Mouse (Mus musculus) lung, adult 2 months (tissue): ENCODE results near the gene Adamts2. TPM values are rescaled to one million over a fixed set of nuclear protein-coding genes. Genes with fewer than 3 reads are reported as not detected.

Source experiments
- DNase-seq: peaks from one replicate; pipeline ENCODE4 v3.0.0; 2022
- H3K4me1 ChIP-seq: fragments of 200-500 bp; 2 replicates; pipeline ENCODE4 v1.6.1; 2011; ENCODE audit warnings: low read length; ENCODE audit not compliant: control insufficient read depth, insufficient read depth
- H3K4me3 ChIP-seq: fragments of 200-500 bp; replicated peaks from 2 replicates; pipeline ENCODE3; 2011; ENCODE audit warnings: low read depth, mild to moderate bottlenecking, control low read depth, low read length; ENCODE audit errors: extremely low read depth
- CTCF ChIP-seq: fragments of 200-500 bp; IDR thresholded peaks from 2 replicates; pipeline ENCODE4 v1.5.1; 2011; ENCODE audit warnings: mild to moderate bottlenecking, low read length, control low read depth; ENCODE audit not compliant: insufficient read depth
- POLR2A ChIP-seq: fragments of 200-500 bp; IDR thresholded peaks from 2 replicates; pipeline ENCODE4 v1.6.1; 2011; ENCODE audit warnings: low read depth, mild to moderate bottlenecking, control low read depth, low read length, borderline replicate concordance; ENCODE audit errors: extremely low read depth
- WGBS: fragments of 180-500 bp; shearing (Covaris S2); methylation state at CpG from one replicate; pipeline ENCODE4 v1.1.7; 2018; 5-methylcytosine and 5-hydroxymethylcytosine counted together
- polyA plus RNA-seq: library from polyadenylated mRNA; depleted of rRNA; stranded (reverse); fragments of >200 nt; gene quantifications from 2 replicates; pipeline ENCODE4 v1.2.3, GENCODE M21; 2012

The Adamts2 gene
- polyA plus RNA-seq, 1 experiment = 27.4 TPM

DNA sequence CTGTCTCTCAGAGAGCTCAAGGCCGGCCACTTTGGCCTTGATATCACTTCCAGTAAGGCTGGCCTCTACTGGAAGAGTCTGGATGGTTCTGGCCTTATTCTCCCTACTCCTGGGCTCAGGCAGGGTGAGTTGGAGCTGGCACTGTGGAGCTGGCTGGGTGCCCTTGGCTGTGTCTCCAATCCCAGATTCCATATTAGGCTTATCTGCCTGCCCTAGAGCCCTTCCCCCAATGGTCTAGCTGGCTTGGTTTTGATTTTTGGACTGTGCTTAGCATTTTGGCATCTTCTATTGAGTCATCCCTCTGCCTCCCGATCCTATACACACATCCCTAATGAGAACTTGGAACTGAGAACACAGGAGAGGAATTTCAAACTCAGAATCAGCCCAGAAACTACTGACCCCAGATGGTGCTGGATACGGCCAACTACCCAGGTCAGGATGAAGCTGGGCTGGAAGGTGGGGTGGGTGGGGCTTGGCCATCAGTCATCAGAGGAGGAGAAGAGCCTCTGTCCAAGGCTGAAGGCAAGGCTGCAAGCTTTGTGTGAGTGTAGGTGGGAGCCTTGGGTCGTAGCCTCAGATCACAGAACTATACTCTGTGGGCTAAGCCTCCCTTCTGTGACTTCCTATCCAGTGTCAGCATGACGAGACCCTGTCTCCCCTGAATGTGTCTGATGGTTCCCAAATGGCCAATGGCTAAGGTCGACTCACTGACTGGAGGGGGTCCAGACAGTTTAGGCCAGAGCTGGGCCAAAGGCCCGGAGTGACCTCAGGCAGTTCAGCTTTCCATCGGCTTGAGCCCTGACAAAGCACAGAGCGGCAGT lies 67.9 kb downstream of the Adamts2 start:
- TF ChIP-seq POLR2A (no peak), CTCF (no peak)
- peak; percentile 34 for DNase-seq
- H3K4me1 ChIP-seq = no peaks in the 10 kb centered on the region; the same call in 1 of the 2 replicates
- 58% methylated on average over 9 of the region's 9 CpGs for WGBS
- H3K4me3 ChIP-seq = no peak overlapping the region

DNA sequence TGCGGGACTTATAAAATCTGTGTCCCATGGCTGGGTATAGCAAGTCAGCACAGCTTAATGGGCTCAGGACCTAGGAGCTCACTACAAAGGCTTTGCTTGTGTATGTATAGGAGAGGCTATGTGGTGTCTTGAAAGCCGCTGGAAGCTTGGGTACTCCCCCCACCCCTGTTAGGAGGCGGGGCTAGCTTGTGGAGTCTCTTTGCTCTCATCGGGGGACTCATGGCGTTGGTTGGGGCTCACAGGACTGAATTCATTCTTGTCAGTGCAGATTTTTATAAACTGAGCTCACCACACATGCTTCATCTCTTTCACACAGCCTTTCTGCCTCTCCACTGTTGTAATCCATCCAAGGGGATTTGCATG lies 68.5 kb downstream of the Adamts2 start:
- Histone ChIP-seq H3K4me1 (no peaks in the 10 kb centered on the region; the same call in 1 of the 2 replicates), H3K4me3 (no peak overlapping the region)
- TF ChIP-seq CTCF = no peak
- WGBS = 56% methylated on average over 5 of the region's 5 CpGs
- no peak for DNase-seq

DNA sequence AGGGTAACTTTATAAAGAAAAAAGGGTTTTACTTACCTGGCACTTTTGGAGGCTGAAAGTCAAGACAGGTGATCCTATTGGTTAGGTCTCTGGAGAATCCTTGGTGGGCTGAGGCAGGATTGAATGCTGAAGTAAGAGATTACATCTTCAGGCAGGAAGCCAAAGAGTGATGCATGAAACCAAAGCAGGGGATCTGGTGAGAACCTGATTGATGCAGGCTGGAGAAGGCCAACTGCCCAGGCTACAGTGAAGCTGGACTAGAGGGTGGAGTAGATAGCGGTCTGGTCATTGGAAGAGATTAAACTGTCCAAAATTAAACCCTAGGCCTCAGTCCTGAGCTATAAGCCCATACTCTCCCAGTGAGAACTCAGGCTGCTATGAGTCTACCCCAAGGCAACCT lies 69.0 kb downstream of the Adamts2 start:
- TF ChIP-seq CTCF = no peak
- TF ChIP-seq POLR2A = no peak
- DNase-seq = no peak
- H3K4me1 ChIP-seq = no peaks in the 10 kb centered on the region; the same call in 1 of the 2 replicates
- no peak overlapping the region for H3K4me3 ChIP-seq
- 72% methylated on average over 1 of the region's 1 CpGs for WGBS

GRCm38 (mm10) chr11:50671376-50671775 lies 69.5 kb downstream of the Adamts2 start:
- WGBS = 49% methylated on average over 2 of the region's 2 CpGs
- H3K4me1 ChIP-seq = no peaks in the 10 kb centered on the region; the same call in 1 of the 2 replicates
- no peak for DNase-seq
- no peak for TF ChIP-seq POLR2A
- TF ChIP-seq CTCF = no peak
- H3K4me3 ChIP-seq = no peak overlapping the region

DNA sequence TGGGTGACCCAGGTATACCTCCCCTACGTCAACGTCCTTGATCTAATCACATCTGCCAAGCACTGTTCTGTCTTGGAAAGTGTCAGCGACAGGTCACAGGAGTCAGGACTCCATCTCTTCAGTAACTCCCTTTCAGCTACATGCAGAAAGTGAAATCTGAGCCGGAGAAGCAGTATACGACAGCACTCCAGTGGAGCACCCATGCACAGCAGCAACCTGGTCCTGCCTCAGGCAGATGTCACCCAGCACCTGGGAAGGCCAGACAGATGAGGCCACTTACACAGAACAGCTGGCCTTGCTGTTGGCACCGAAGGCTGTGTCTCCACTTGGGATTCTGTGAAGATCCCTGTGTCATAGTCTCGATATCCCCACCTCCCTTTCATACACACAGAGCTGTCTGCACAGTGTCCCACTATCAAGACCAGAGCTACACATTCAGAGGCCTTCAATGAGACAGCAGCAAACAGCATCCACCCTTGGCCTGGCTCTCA lies 70.0 kb downstream of the Adamts2 start:
- Histone ChIP-seq H3K4me3 (no peak overlapping the region), H3K4me1 (no peaks in the 10 kb centered on the region; the same call in 1 of the 2 replicates)
- TF ChIP-seq POLR2A (no peak), CTCF (no peak)
- WGBS = 67% methylated on average over 7 of the region's 7 CpGs
- DNase-seq = no peak

GRCm38 (mm10) chr11:50672866-50673265 lies 71.0 kb downstream of the Adamts2 start:
- 28% methylated on average over 7 of the region's 7 CpGs for WGBS
- no peak for DNase-seq
- no peaks in the 10 kb centered on the region; the same call in 1 of the 2 replicates for H3K4me1 ChIP-seq
- TF ChIP-seq POLR2A = no peak
- no peak overlapping the region for H3K4me3 ChIP-seq

DNA sequence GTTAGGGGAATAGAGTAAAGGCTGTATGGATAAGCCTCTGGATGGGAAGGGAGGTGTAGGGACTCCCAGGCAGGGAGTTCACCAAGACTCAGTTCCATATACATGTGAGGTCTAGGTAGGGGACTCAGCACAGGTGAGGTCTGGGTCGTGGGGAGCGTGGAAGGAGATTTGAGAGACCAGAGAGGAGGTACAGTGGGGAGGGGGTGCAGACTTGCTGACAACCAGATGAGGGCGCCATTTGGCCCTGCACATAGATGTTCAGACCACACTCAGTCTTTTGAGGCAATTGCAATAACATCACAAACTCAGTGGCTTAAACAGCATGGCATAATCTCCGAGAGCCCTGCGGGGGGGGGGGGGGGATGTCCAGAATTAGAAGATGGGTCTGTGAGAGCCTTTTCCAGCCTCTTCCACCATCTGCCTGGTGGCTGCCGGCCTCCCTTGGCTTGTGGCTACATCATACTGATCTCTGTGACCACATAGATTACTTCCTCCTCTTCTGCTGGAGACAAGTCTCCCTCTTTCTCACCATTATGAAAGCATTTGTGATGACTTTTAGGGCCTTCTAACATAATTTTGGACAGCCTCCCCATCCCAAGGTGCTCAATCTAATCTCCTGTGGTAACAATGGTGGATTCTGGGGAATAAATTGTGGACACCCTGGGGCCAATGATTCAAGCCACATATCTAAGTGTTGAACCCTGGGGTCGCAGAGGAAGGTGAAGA lies 71.8 kb downstream of the Adamts2 start:
- TF ChIP-seq POLR2A = no peak
- no peak for TF ChIP-seq CTCF
- no peaks in the 10 kb centered on the region; the same call in 1 of the 2 replicates for H3K4me1 ChIP-seq
- 59% methylated on average over 7 of the region's 7 CpGs for WGBS
- no peak overlapping the region for H3K4me3 ChIP-seq
- DNase-seq = no peak

GRCm38 (mm10) chr11:50674390-50674789 lies 72.5 kb downstream of the Adamts2 start:
- Histone ChIP-seq H3K4me1 (no peaks in the 10 kb centered on the region; the same call in 1 of the 2 replicates), H3K4me3 (no peak overlapping the region)
- TF ChIP-seq POLR2A (no peak), CTCF (no peak)
- DNase-seq = peak; percentile 12
- 55% methylated on average over 9 of the region's 9 CpGs for WGBS

DNA sequence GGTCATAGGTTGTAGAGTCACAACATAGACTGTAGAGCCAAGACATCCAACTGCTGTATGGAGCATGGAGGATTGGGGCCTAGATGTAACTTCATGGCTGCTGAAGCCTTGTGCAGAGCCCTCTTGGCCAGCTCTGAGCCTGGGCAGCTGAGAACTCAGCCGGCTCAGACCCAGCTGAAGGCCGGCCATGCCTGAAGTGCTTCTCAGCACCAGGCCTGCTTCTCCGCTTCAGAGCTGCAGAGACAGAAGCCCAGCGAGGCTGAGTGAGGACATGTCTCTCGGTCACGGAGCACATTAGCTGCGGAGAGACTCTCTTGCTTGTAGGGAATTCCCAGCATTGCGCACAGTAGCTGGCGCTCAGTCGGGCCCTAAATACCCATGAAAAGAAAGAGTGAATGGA lies 76.8 kb downstream of the Adamts2 start:
- WGBS = 87% methylated on average over 10 of the region's 10 CpGs
- Histone ChIP-seq H3K4me3 (no peak overlapping the region), H3K4me1 (no peaks in the 10 kb centered on the region; the same call in 1 of the 2 replicates)
- DNase-seq = no peak
- TF ChIP-seq POLR2A = no peak
- no peak for TF ChIP-seq CTCF

DNA sequence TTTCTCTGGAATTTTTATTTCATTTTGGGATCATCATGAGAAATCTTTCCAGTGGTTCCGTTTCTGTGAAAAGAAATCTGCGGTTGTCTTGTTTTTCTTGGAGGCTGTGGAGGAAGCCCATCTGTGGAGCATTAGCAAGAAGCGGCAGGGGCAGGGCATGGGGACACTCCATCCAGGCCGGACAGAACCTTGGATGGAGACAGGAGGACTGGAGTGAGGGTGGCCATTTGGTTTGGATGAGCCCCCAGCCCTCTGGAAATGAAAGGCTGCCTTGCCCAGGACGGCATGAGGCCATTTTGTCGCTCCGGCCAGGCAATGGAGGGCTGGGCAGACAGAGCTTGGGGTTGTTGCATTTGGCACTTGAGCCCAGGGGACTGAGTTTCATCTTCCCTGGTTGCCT lies 80.1 kb downstream of the Adamts2 start:
- H3K4me3 ChIP-seq = no peak overlapping the region
- 86% methylated on average over 7 of the region's 7 CpGs for WGBS
- no peaks in the 10 kb centered on the region for H3K4me1 ChIP-seq
- TF ChIP-seq POLR2A (no peak), CTCF (no peak)
- DNase-seq = no peak
